Mouse (Mus musculus): ENCODE results near the gene Rpl3l. TPM values are rescaled to one million over a fixed set of nuclear protein-coding genes. Genes with fewer than 3 reads are reported as not detected.

Rpl3l gene
- total RNA-seq (2014; rRNA removed; ENCODE audit: low replicate concordance) (0.54 and 2.1 TPM in 2 replicates), polyA plus RNA-seq (2015; fragmentation: Nextera tagmentation; extraction: Ambion mirVana) (7.2 TPM in 2 replicates)

DNA sequence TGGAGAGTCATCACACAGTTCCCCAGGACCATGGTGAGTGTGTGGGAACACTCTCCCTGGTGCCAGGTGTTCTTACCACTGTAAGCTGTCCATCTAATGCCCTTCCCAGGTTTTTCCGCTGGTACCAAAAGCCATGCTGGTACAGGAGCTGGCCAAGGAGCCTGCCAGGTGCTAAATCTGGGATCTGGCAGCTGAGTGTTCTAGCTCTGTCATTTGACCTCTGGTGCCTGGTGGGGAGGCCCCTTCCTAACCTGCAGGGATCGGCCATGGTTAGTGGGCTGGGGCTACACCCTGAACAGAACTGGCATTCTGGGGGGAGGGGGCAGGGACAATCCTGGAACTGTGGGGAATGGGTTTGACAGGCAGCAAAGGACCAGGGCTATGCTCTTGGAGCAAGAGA lies at the start of gene Rpl3l:
TSS of gene Rpl3l (plus strand) at position 203 of the 400 bp plus-strand sequence.
- no peak for ATAC-seq (ENCODE audit: insufficient read depth, low read depth)
- WGBS, result 54% methylated on average over 2 of the region's 2 CpGs
- Histone ChIP-seq H3K4me1 (ENCODE audit: control insufficient read depth, insufficient read depth) (peaks cover 23% of the 10 kb centered on the region), H3K4me2 (ENCODE audit: low read depth, low read length) (no peak within 1 kb of the TSS), H3K4me3 (ENCODE audit: low read depth, low read length) (no peak within 1 kb of the TSS), H3K27me3 (ENCODE audit: control insufficient read depth, insufficient read depth, low read length) (no peaks in the 10 kb centered on the region), H3K9me3 (replicated peaks; ENCODE audit: control insufficient read depth, low read length) (no peaks in the 10 kb centered on the region), H3K9ac (replicated peaks; ENCODE audit: low read depth, low read length) (no peak within 1 kb of the TSS), H3K36me3 (replicated peaks; ENCODE audit: control insufficient read depth, insufficient read depth, low read length) (peaks cover under 1% of the 10 kb centered on the region; the same call in 1 of the 2 replicates), H3K27ac (ENCODE audit: low read depth) (no peak within 1 kb of the TSS)
- no peak for DNase-seq (ENCODE audit: low spot score)
- TF ChIP-seq EP300 (IDR thresholded peaks at IDR 0.05; ENCODE audit: low read depth) (no peak), CTCF (IDR thresholded peaks at IDR 0.05; ENCODE audit: low read depth) (no peak)

DNA sequence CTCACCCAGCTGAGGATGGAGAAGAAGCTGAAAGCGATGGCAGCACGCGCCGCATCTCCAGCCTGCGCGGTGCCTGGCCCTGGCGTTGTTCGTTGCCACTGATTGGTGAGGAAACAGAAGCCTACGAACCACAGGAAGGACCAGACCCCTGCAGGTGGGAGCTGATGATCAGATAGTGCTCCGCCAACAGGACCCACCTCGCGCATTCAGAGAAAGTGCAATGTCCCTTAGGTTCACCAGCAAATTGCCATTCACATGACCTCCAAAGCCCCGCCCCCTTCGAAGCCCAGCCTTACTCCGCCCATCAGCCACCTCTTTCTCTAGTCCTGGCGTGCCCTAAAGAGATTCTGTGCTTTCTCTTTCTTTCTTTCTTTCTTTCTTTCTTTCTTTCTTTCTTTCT lies 41.1 kb upstream of the Rpl3l start:
- TF ChIP-seq CTCF (IDR thresholded peaks at IDR 0.05; ENCODE audit: low read depth) (no peak), EP300 (IDR thresholded peaks at IDR 0.05; ENCODE audit: low read depth) (no peak)
- peaks cover 44% of the 10 kb centered on the region for H3K27me3 ChIP-seq (ENCODE audit: control insufficient read depth, insufficient read depth, low read length)
- H3K4me3 ChIP-seq (ENCODE audit: low read depth, low read length), result no peak overlapping the region
- 36% methylated on average over 16 of the region's 16 CpGs for WGBS
- no peak overlapping the region for H3K27ac ChIP-seq (ENCODE audit: low read depth)
- ATAC-seq (ENCODE audit: insufficient read depth, low read depth) (0 out of 2 replicates have a peak, but pooled peaks have one; percentile 37), DNase-seq (ENCODE audit: low spot score) (no peak)
- H3K4me2 ChIP-seq (ENCODE audit: low read depth, low read length), result peak overlapping the region; percentile 39; the same call in 1 of the 2 replicates
- H3K9ac ChIP-seq (replicated peaks; ENCODE audit: low read depth, low read length), result no peak overlapping the region
- no peaks in the 10 kb centered on the region for H3K9me3 ChIP-seq (replicated peaks; ENCODE audit: control insufficient read depth, low read length)
- peaks cover 13% of the 10 kb centered on the region; the same call in 1 of the 2 replicates for H3K4me1 ChIP-seq (ENCODE audit: control insufficient read depth, insufficient read depth)
- H3K36me3 ChIP-seq (replicated peaks; ENCODE audit: control insufficient read depth, insufficient read depth, low read length), result peaks cover 9% of the 10 kb centered on the region; the same call in 1 of the 2 replicates

GRCm38 (mm10) chr17:24687146-24687595 lies 40.4 kb upstream of the Rpl3l start:
- no peak for DNase-seq (ENCODE audit: low spot score)

DNA sequence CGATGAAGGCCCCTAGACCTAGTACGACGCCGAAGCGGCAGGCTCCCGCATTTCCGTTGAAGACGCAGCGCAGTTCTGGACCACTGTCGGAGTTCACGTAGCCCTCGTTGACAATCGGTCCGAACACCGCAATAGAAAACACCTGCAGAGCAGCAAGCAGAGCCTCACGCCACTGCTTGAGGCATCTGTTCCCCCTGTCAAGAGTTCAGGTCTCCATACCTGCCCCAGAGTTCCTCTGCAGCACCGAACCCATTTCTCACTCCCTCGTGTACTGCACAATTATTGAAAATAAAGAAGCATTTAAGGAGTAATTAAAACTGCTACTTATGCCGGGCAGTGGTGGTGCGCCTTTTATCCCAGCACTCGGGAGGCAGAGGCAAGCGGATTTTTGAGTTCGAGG lies 40.0 kb upstream of the Rpl3l start:
- H3K4me1 ChIP-seq (ENCODE audit: control insufficient read depth, insufficient read depth), result peaks cover 13% of the 10 kb centered on the region; the same call in 1 of the 2 replicates
- peaks cover 44% of the 10 kb centered on the region for H3K27me3 ChIP-seq (ENCODE audit: control insufficient read depth, insufficient read depth, low read length)
- H3K4me3 ChIP-seq (ENCODE audit: low read depth, low read length), result peak overlapping the region; percentile 39
- DNase-seq (ENCODE audit: low spot score) (no peak), ATAC-seq (ENCODE audit: insufficient read depth, low read depth) (no peak)
- H3K27ac ChIP-seq (ENCODE audit: low read depth), result no peak overlapping the region
- no peak for TF ChIP-seq EP300 (IDR thresholded peaks at IDR 0.05; ENCODE audit: low read depth)
- no peak for TF ChIP-seq CTCF (IDR thresholded peaks at IDR 0.05; ENCODE audit: low read depth)
- H3K9me3 ChIP-seq (replicated peaks; ENCODE audit: control insufficient read depth, low read length), result no peaks in the 10 kb centered on the region
- H3K9ac ChIP-seq (replicated peaks; ENCODE audit: low read depth, low read length), result peak overlapping the region; percentile 12; the same call in 1 of the 2 replicates
- 0 out of 2 replicates have a peak, but pooled peaks cover under 1% of the 10 kb centered on the region for H3K36me3 ChIP-seq (replicated peaks; ENCODE audit: control insufficient read depth, insufficient read depth, low read length)
- H3K4me2 ChIP-seq (ENCODE audit: low read depth, low read length), result peak overlapping the region; percentile 58
- WGBS, result 24% methylated on average over 23 of the region's 23 CpGs

More at GRCm38 (mm10) chr17:24687146-24687595, 40.4 kb upstream of the Rpl3l start:
- Histone ChIP-seq H3K9ac (replicated peaks; ENCODE audit: low read depth, low read length) (peak overlapping the region; percentile 12; the same call in 1 of the 2 replicates), H3K27ac (ENCODE audit: low read depth) (no peak overlapping the region), H3K27me3 (ENCODE audit: control insufficient read depth, insufficient read depth, low read length) (peaks cover 44% of the 10 kb centered on the region), H3K4me2 (ENCODE audit: low read depth, low read length) (peak overlapping the region; percentile 58), H3K36me3 (replicated peaks; ENCODE audit: control insufficient read depth, insufficient read depth, low read length) (peaks cover 5% of the 10 kb centered on the region; the same call in 1 of the 2 replicates), H3K4me3 (ENCODE audit: low read depth, low read length) (peak overlapping the region; percentile 39), H3K9me3 (replicated peaks; ENCODE audit: control insufficient read depth, low read length) (no peaks in the 10 kb centered on the region), H3K4me1 (ENCODE audit: control insufficient read depth, insufficient read depth) (peaks cover 13% of the 10 kb centered on the region; the same call in 1 of the 2 replicates)
- 3% methylated on average over 24 of the region's 25 CpGs for WGBS
- ATAC-seq (ENCODE audit: insufficient read depth, low read depth), result peak; percentile 55
- no peak for TF ChIP-seq CTCF (IDR thresholded peaks at IDR 0.05; ENCODE audit: low read depth)
- no peak for TF ChIP-seq EP300 (IDR thresholded peaks at IDR 0.05; ENCODE audit: low read depth)

- Histone ChIP-seq H3K36me3 (replicated peaks; ENCODE audit: control insufficient read depth, insufficient read depth, low read length) (no peaks in the 10 kb centered on the region), H3K27me3 (ENCODE audit: control insufficient read depth, insufficient read depth, low read length) (peaks cover 44% of the 10 kb centered on the region), H3K4me1 (ENCODE audit: control insufficient read depth, insufficient read depth) (peaks cover 13% of the 10 kb centered on the region; the same call in 1 of the 2 replicates), H3K9me3 (replicated peaks; ENCODE audit: control insufficient read depth, low read length) (no peaks in the 10 kb centered on the region), H3K4me2 (ENCODE audit: low read depth, low read length) (peak within 1 kb of the TSS; percentile 62), H3K4me3 (ENCODE audit: low read depth, low read length) (peak within 1 kb of the TSS; percentile 44), H3K9ac (replicated peaks; ENCODE audit: low read depth, low read length) (peak within 1 kb of the TSS; percentile 28; the same call in 1 of the 2 replicates), H3K27ac (ENCODE audit: low read depth) (no peak within 1 kb of the TSS)
- no peak for ATAC-seq (ENCODE audit: insufficient read depth, low read depth)
- DNase-seq (ENCODE audit: low spot score), result no peak
- whole genome bisulfite sequencing, result 1% methylated on average over 47 of the region's 55 CpGs
- TF ChIP-seq CTCF (IDR thresholded peaks at IDR 0.05; ENCODE audit: low read depth) (no peak), EP300 (IDR thresholded peaks at IDR 0.05; ENCODE audit: low read depth) (no peak)
Observed at GRCm38 (mm10) chr17:24689251-24690081, 38.2 kb upstream of the Rpl3l start, which contains the start of gene Syngr3. Syngr3 (minus strand) TSS chr17:24689955.
